Mouse (Mus musculus): ENCODE measurements at regions not wholly inside any gene's neighbourhood (a gene's known extent, or its start where the extent isn't known, plus 50 kb on each side); places are given as distances from the start of the nearest gene placed in this dataset.

GRCm38 (mm10) chr4:142302724-142303120 is 63.5 kb upstream of the Kazn start:
- TF ChIP-seq CTCF (IDR thresholded peaks at IDR 0.05; ENCODE audit: low read depth, low read length) (no peak), POLR2A (IDR thresholded peaks at IDR 0.05; ENCODE audit: insufficient read depth, low read length) (no peak)
